Mouse (Mus musculus) liver, embryonic 11.5 days (tissue): ENCODE measurements at regions not wholly inside any gene's neighbourhood (a gene's known extent, or its start where the extent isn't known, plus 50 kb on each side); places are given as distances from the start of the nearest gene placed in this dataset.

ENCODE experiments used
- ATAC-seq: fragments of 200-750 bp; cut with Nextera tagmentation; replicated peaks from 2 replicates; pipeline ENCODE4 v1.8.0; 2017; ENCODE audit warnings: moderate number of reproducible peaks, mild to moderate bottlenecking, moderate TSS enrichment, moderate library complexity; ENCODE audit not compliant: low FRiP score
- DNase-seq: peaks from one replicate; pipeline ENCODE4 v3.0.0-alpha.2; 2017; ENCODE audit warnings: low spot score
- H3K27ac ChIP-seq: fragments of 300-500 bp; sonication (generic); 2 replicates; pipeline ENCODE4 v1.5.1; 2014; ENCODE audit warnings: mild to moderate bottlenecking, low read depth, low read length, control low read depth
- H3K27me3 ChIP-seq: fragments of 300-500 bp; sonication (generic); replicated peaks from 2 replicates; pipeline ENCODE4 v1.6.1; 2014; ENCODE audit warnings: low read length, mixed read lengths; ENCODE audit not compliant: control insufficient read depth, insufficient read depth
- H3K36me3 ChIP-seq: fragments of 300-500 bp; sonication (generic); 2 replicates; pipeline ENCODE4 v1.6.1; 2014; ENCODE audit warnings: mild to moderate bottlenecking, low read length, moderate library complexity, mixed read lengths; ENCODE audit not compliant: control insufficient read depth, insufficient read depth
- H3K4me1 ChIP-seq: fragments of 300-500 bp; sonication (generic); replicated peaks from 2 replicates; pipeline ENCODE4 v1.6.1; 2014; ENCODE audit warnings: low read length, mixed read lengths; ENCODE audit not compliant: control insufficient read depth, insufficient read depth
- H3K4me2 ChIP-seq: fragments of 300-500 bp; sonication (generic); 2 replicates; pipeline ENCODE4 v1.6.1; 2014; ENCODE audit warnings: mild to moderate bottlenecking, control low read depth, moderate library complexity
- H3K4me3 ChIP-seq: fragments of 300-500 bp; sonication (generic); 2 replicates; pipeline ENCODE4 v1.5.1; 2014; ENCODE audit warnings: low read depth, low read length, control low read depth
- H3K9ac ChIP-seq: fragments of 300-500 bp; sonication (generic); 2 replicates; pipeline ENCODE4 v1.6.1; 2014; ENCODE audit warnings: low read depth, low read length, control low read depth
- H3K9me3 ChIP-seq: fragments of 300-500 bp; sonication (generic); 2 replicates; pipeline ENCODE4 v1.6.1; 2016; ENCODE audit warnings: low read length, inconsistent platforms, mixed read lengths; ENCODE audit not compliant: control insufficient read depth
- WGBS: fragments of 180-500 bp; shearing (Covaris S2); extraction: QIAGEN DNeasy Blood & Tissue Kit; methylation state at CpG from one replicate; pipeline ENCODE4 v1.1.7; 2014; 5-methylcytosine and 5-hydroxymethylcytosine counted together

- ATAC-seq, result no peak
- no peak for DNase-seq
- Histone ChIP-seq H3K4me2 (no peak overlapping the region), H3K27ac (no peak overlapping the region), H3K9ac (no peak overlapping the region), H3K4me1 (no peaks in the 10 kb centered on the region), H3K27me3 (no peaks in the 10 kb centered on the region), H3K36me3 (no peaks in the 10 kb centered on the region), H3K9me3 (no peaks in the 10 kb centered on the region), H3K4me3 (no peak overlapping the region)
- WGBS, result 24% methylated on average over 3 of the region's 3 CpGs
Measured at GRCm38 (mm10) chr5:149815879-149816278, 137.8 kb downstream of the B3glct start.

GRCm38 (mm10) chr5:149818812-149819211 lies 140.8 kb downstream of the B3glct start:
- no peaks in the 10 kb centered on the region for H3K36me3 ChIP-seq
- H3K9me3 ChIP-seq, result no peaks in the 10 kb centered on the region
- DNase-seq, result no peak

GRCm38 (mm10) chr5:149823821-149824220 lies 145.8 kb downstream of the B3glct start:
- WGBS, result 81% methylated on average over 9 of the region's 9 CpGs
- no peak for ATAC-seq
- Histone ChIP-seq H3K27ac (no peak overlapping the region), H3K4me1 (no peaks in the 10 kb centered on the region), H3K4me3 (no peak overlapping the region), H3K9me3 (no peaks in the 10 kb centered on the region), H3K36me3 (no peaks in the 10 kb centered on the region), H3K27me3 (no peaks in the 10 kb centered on the region), H3K4me2 (no peak overlapping the region), H3K9ac (no peak overlapping the region)
- DNase-seq, result no peak

More at GRCm38 (mm10) chr5:149818812-149819211, 140.8 kb downstream of the B3glct start:
- no peak for ATAC-seq
- Histone ChIP-seq H3K27me3 (no peaks in the 10 kb centered on the region), H3K4me3 (no peak overlapping the region), H3K4me2 (no peak overlapping the region), H3K9ac (no peak overlapping the region), H3K27ac (no peak overlapping the region), H3K4me1 (no peaks in the 10 kb centered on the region)
- WGBS, result 37% methylated on average over 6 of the region's 6 CpGs

GRCm38 (mm10) chr5:149827599-149827998 lies 149.6 kb downstream of the B3glct start:
- Histone ChIP-seq H3K4me2 (no peak overlapping the region), H3K9ac (no peak overlapping the region), H3K27me3 (no peaks in the 10 kb centered on the region), H3K27ac (no peak overlapping the region), H3K36me3 (no peaks in the 10 kb centered on the region), H3K9me3 (no peaks in the 10 kb centered on the region), H3K4me1 (no peaks in the 10 kb centered on the region; the same call in 1 of the 2 replicates), H3K4me3 (no peak overlapping the region)
- ATAC-seq (no peak), DNase-seq (no peak)
- 60% methylated on average over 3 of the region's 3 CpGs for WGBS

DNA sequence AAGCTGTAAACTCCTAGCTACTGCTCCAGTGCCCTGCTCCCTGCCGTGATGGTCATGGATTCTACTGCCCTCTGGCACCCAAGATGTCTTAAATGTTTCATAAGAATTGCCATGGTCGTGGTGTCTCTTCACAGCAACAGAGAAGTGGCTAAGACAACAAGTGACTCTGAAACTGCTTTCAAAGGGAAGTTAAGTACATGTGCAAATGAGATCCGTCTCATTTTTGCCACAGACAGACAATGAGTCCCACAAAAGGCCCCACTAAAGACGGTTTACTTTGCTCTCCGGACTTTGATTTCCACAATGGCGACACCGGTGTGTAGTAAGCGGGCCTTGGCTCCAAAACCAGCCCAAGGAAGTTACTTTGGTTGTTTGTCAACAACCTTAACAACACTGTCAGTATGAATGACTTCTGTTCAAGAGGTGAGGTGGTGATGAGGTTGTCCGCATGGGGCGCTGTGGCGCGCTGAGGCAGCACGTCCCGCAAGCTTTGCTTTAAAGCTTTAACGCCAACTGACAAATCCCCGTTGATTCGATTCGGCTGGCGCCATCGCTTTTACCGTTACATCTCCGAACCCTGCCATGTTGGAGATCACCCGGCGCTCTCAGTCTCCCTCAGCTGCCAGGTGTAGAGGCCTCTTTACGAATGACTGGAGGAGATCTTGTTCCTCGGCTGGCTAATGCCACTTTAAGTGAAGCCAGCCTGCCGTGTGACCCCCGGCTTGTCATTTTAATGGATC lies 153.3 kb downstream of the B3glct start:
- 6% methylated on average over 28 of the region's 28 CpGs for WGBS
- DNase-seq, result peak; percentile 73
- Histone ChIP-seq H3K4me1 (no peaks in the 10 kb centered on the region; the same call in 1 of the 2 replicates), H3K27ac (no peak overlapping the region), H3K9ac (no peak overlapping the region), H3K9me3 (no peaks in the 10 kb centered on the region), H3K4me2 (peak overlapping the region; percentile 69), H3K4me3 (peak overlapping the region; percentile 42), H3K36me3 (no peaks in the 10 kb centered on the region), H3K27me3 (no peaks in the 10 kb centered on the region)
- ATAC-seq, result no peak

DNA sequence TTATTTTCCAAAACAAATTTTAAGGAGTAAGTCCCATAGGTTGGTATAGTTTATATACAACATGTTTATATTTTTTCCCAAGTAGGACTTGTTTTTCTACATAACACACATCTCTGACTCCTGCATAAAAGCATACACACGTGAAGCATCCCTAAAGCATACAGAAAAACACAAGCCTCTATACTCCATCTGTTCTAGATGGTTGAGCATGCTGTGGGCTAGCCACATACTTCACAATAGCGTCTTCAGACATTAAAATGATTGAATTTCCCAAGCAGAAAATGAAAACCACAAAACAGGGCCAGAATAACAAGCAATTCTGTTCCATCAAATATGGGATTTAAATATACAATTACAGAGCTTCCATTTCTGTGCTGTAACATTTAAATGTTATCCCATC lies 159.3 kb downstream of the B3glct start:
- Histone ChIP-seq H3K9ac (no peak overlapping the region), H3K4me3 (no peak overlapping the region), H3K4me2 (no peak overlapping the region), H3K4me1 (no peaks in the 10 kb centered on the region), H3K27me3 (no peaks in the 10 kb centered on the region), H3K9me3 (no peaks in the 10 kb centered on the region), H3K27ac (no peak overlapping the region), H3K36me3 (no peaks in the 10 kb centered on the region)
- ATAC-seq, result no peak
- no peak for DNase-seq
- WGBS, result 58% methylated on average over 2 of the region's 2 CpGs

DNA sequence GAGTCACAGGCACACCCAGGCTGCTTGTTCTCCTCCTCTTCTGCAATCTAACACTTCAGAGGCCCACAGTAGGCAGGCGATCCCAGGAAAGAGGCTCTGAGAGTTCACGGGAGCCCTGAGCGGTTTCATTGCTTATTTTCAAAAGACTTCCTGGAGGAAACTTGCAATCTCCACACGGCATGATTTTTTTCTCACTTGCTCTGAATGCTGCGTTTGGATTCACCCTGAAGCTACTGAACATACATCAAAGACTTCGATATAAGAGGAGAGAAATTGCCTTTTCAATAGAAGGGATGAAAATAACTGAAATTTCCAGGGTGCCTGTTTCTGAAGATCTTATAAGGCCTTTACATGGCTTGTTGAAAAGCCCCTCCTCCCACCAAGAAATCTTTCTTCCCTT lies 164.5 kb downstream of the B3glct start:
- 61% methylated on average over 6 of the region's 6 CpGs for WGBS
- no peak overlapping the region for H3K4me3 ChIP-seq
- no peak overlapping the region for H3K27ac ChIP-seq

DNA sequence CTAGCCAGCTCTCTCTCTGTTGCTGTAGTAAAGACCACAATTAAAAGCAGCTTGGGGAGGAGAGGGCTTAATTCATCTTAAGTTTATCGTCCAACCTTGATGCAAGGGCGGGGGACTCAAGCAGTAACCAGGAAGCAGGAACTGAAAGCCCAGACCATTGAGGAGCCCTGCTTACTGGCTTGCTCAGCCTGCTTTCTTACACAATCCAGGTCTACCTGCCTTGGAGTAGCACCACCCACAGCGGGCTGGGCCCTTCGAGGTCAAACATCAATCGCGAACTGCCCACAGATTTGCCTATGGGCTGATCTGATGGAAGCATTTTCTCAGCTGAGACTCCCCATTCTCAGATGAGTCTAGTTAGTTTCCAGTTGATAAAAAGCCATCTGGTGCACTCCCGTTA lies 165.3 kb downstream of the B3glct start:
- Histone ChIP-seq H3K27me3 (no peaks in the 10 kb centered on the region), H3K4me1 (no peaks in the 10 kb centered on the region), H3K36me3 (no peaks in the 10 kb centered on the region), H3K4me3 (no peak overlapping the region), H3K4me2 (no peak overlapping the region), H3K27ac (no peak overlapping the region), H3K9ac (no peak overlapping the region), H3K9me3 (no peaks in the 10 kb centered on the region)
- 49% methylated on average over 7 of the region's 7 CpGs for WGBS
- ATAC-seq, result no peak
- DNase-seq, result no peak

More for the DNA sequence above, 164.5 kb downstream of the B3glct start:
- H3K4me1 ChIP-seq, result no peaks in the 10 kb centered on the region
- DNase-seq, result no peak
- no peak for ATAC-seq
- no peak overlapping the region for H3K4me2 ChIP-seq
- no peaks in the 10 kb centered on the region for H3K36me3 ChIP-seq
- H3K9me3 ChIP-seq, result no peaks in the 10 kb centered on the region
- H3K27me3 ChIP-seq, result no peaks in the 10 kb centered on the region
- no peak overlapping the region for H3K9ac ChIP-seq

DNA sequence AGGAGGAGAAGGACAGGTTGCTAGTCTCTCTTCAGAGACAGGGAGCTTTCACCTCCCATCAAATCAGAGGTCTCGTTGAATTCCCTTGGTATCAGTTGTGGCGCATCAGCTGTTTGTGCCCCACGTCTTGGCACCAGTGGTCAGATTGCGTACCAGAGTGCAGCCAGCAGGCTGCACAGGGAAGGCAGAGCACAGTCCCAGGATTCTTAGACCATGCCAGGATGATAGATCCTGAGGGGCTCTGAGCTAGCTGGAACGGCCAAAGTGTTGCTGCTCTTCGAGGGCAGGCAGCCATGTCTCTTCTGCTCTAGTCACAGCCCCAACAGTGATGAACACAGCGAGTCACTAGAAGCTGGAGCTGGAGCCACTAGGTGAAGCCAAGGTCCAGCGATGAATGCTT lies 167.2 kb downstream of the B3glct start:
- H3K36me3 ChIP-seq, result no peaks in the 10 kb centered on the region
- WGBS, result 77% methylated on average over 8 of the region's 8 CpGs
- DNase-seq, result no peak
- ATAC-seq, result no peak
- no peak overlapping the region for H3K4me3 ChIP-seq
- no peak overlapping the region for H3K27ac ChIP-seq
- H3K4me2 ChIP-seq, result no peak overlapping the region
- H3K9me3 ChIP-seq, result no peaks in the 10 kb centered on the region
- no peaks in the 10 kb centered on the region for H3K4me1 ChIP-seq
- H3K27me3 ChIP-seq, result no peaks in the 10 kb centered on the region
- no peak overlapping the region for H3K9ac ChIP-seq
